Mouse (Mus musculus): ENCODE measurements around the gene Cadps2. TPM values are rescaled to one million over a fixed set of nuclear protein-coding genes. Genes with fewer than 3 reads are reported as not detected.

Cadps2 gene
- polyA plus RNA-seq, 1 experiment from 2014 or later = 6.6 TPM

DNA sequence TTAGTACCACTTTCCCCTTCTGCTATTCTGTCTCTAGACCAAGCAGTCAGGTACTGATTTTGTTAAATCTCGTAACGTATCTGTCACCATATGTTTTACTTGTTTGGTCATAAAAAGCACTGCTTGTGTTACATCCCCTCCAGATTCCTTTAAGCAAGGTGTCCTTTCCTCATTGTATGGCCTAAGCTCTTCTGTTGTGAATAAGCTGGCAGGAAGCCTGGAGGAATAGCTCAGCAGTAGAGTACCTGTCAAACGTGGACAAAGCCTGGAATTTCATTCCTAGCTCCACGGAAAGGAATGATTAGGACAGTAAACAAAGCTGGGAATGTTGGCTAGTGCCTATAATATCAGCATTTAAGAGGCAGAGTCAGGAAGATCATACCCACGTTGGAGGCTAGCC is 340.6 kb downstream of the Cadps2 start:
- Histone ChIP-seq H3K27ac (no peak overlapping the region), H3K4me2 (no peak overlapping the region), H3K9me3 (replicated peaks) (no peaks in the 10 kb centered on the region), H3K9ac (no peak overlapping the region), H3K4me3 (replicated peaks) (no peak overlapping the region), H3K4me1 (no peaks in the 10 kb centered on the region), H3K36me3 (no peaks in the 10 kb centered on the region), H3K27me3 (no peaks in the 10 kb centered on the region)
- no peak for ATAC-seq (replicated peaks; ENCODE audit: low FRiP score)
- WGBS = 55% methylated on average over 5 of the region's 5 CpGs

DNA sequence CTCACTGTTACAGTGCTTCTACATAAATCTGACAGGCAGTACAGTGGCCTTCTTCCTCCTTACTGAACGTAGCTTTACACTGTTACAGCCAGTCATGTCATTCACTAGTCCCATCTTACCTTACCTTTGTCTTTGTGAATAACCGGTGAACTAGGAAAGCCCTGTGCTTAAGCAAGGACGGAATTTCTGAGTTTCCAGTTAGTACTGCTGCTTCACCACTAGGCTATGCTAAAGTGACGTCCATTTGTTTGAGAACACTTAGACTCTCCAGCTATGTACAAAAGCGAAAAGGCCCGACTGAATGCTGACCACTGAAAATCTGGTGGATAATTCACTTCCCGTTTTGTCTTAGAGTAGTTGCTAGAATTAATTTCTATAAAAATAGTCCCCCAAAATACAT is 347.4 kb downstream of the Cadps2 start:
- Histone ChIP-seq H3K9ac (no peak overlapping the region), H3K27ac (no peak overlapping the region), H3K36me3 (no peaks in the 10 kb centered on the region), H3K4me2 (no peak overlapping the region), H3K4me3 (replicated peaks) (no peak overlapping the region), H3K9me3 (replicated peaks) (no peaks in the 10 kb centered on the region), H3K4me1 (no peaks in the 10 kb centered on the region), H3K27me3 (no peaks in the 10 kb centered on the region)
- peak; percentile 52; the same call in 1 of the 2 replicates for ATAC-seq (replicated peaks; ENCODE audit: low FRiP score)
- WGBS = 37% methylated on average over 7 of the region's 7 CpGs

DNA sequence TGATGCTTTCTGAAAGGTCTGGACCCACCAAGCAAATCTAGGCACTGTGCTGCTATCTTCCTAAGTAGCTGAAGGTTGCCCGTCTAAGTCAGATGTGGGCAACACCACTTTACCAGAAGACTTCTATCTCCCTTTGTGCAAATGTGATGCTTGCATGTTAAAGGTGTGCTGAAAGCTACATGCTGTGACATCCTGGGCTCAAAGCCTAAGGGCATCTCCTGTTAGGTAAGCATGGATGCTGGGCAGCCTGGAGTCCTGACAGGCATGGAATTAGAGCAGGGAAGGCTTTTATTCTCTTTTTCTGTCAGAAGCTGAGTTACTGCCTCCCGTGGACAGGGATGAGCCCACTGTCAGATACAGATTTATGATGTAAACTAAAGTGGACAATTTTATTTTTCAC is 348.8 kb downstream of the Cadps2 start:
- no peak for ATAC-seq (replicated peaks; ENCODE audit: low FRiP score)
- 71% methylated on average over 2 of the region's 2 CpGs for WGBS
- no peak overlapping the region for H3K9ac ChIP-seq

DNA sequence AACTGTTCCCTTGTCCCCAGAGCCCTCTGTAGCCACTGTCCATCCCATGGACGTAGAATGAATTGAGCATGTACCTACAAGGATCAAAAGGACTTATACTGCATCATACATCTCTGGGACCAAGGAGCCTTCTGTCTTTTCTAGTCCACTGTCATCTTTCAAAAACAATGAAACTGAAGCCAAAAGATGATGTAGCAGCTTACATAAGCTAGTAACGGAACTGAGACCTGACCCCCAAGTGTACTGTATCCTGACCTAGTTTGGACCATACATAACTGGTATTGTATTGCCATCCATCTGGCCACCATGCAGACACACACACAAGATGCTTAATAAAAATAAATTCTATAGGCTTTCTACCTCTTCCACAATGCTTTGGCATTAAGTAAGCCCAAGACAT is 350.2 kb downstream of the Cadps2 start:
- Histone ChIP-seq H3K36me3 (no peaks in the 10 kb centered on the region), H3K27me3 (no peaks in the 10 kb centered on the region), H3K4me3 (replicated peaks) (no peak overlapping the region), H3K27ac (no peak overlapping the region), H3K9me3 (replicated peaks) (no peaks in the 10 kb centered on the region), H3K9ac (no peak overlapping the region), H3K4me1 (no peaks in the 10 kb centered on the region), H3K4me2 (no peak overlapping the region)
- 75% methylated on average over 2 of the region's 2 CpGs for WGBS
- ATAC-seq (replicated peaks; ENCODE audit: low FRiP score) = no peak

More for the DNA sequence above, 348.8 kb downstream of the Cadps2 start:
- H3K27me3 ChIP-seq = no peaks in the 10 kb centered on the region
- no peak overlapping the region for H3K4me3 ChIP-seq (replicated peaks)
- no peak overlapping the region for H3K27ac ChIP-seq
- H3K9me3 ChIP-seq (replicated peaks) = no peaks in the 10 kb centered on the region
- H3K36me3 ChIP-seq = no peaks in the 10 kb centered on the region
- H3K4me1 ChIP-seq = no peaks in the 10 kb centered on the region
- H3K4me2 ChIP-seq = no peak overlapping the region

DNA sequence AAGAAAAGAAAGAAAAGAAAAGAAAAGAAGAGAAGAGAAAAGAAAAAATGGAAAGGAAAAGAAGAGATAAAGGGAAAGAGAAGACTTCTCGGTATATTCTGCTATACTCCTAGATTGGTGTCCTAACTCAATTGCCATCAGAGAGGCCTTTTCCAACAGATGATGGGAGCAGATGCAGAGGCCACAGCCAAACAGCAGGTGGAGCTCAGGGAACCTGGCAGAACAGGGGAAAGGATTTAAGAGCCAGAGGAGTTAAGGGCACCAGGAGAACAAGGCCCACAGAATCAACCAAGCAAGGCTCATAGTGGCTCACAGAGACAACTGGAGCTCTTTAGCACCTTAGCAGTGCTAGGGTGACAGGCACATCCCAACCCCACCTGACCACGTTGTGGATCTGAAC is 366.5 kb downstream of the Cadps2 start:
- no peak overlapping the region for H3K4me3 ChIP-seq (replicated peaks)
- WGBS = 60% methylated on average over 2 of the region's 2 CpGs
- ATAC-seq (replicated peaks; ENCODE audit: low FRiP score) = 0 out of 2 replicates have a peak, but pooled peaks have one; percentile 52
- H3K9me3 ChIP-seq (replicated peaks) = no peaks in the 10 kb centered on the region
- no peaks in the 10 kb centered on the region for H3K4me1 ChIP-seq
- H3K9ac ChIP-seq = no peak overlapping the region
- H3K36me3 ChIP-seq = no peaks in the 10 kb centered on the region
- H3K4me2 ChIP-seq = no peak overlapping the region
- no peaks in the 10 kb centered on the region for H3K27me3 ChIP-seq
- no peak overlapping the region for H3K27ac ChIP-seq

DNA sequence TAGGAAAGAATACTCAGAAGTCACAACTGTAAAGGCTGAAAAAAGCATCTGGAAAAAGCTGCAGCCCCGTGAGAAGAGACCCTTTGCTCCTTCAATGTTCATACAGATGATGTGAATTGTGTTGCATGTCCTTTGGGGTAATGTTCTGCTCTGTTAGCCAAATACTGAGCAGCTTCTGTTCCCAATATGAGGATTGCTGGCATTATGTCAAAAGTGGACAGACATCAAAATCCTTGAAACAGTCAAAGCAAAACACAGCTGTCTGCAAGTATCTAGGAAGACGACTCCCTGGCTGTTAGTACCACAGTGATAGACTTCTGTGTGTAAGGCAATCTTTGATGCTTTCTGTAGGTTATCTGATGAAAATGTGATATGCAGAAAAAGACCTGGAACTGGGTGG is 367.4 kb downstream of the Cadps2 start:
- H3K9ac ChIP-seq = no peak overlapping the region
- ATAC-seq (replicated peaks; ENCODE audit: low FRiP score) = no peak
- H3K36me3 ChIP-seq = no peaks in the 10 kb centered on the region
- no peaks in the 10 kb centered on the region for H3K4me1 ChIP-seq
- H3K4me2 ChIP-seq = no peak overlapping the region
- 51% methylated on average over 2 of the region's 2 CpGs for WGBS
- H3K27ac ChIP-seq = no peak overlapping the region
- H3K9me3 ChIP-seq (replicated peaks) = no peaks in the 10 kb centered on the region
- no peak overlapping the region for H3K4me3 ChIP-seq (replicated peaks)
- no peaks in the 10 kb centered on the region for H3K27me3 ChIP-seq

DNA sequence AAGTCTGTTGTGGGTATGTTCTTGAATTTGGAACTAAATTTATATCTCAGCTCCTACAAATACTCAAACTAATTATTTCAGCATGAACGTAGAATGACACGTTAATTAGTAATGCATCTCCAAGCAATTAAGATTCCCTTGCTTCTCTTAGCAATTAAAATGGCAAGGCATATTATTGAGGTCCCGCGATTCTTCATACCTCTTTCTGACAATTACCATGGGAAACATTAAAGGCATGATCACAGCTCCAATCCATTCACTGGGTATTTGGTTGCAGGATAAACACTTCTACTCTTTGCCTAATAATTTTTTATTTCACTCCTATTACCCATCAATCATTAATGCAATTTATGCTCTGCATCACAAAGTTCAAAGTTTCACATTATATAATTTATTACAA is 371.3 kb downstream of the Cadps2 start:
- Histone ChIP-seq H3K36me3 (no peaks in the 10 kb centered on the region), H3K4me2 (no peak overlapping the region), H3K9me3 (replicated peaks) (no peaks in the 10 kb centered on the region), H3K4me1 (no peaks in the 10 kb centered on the region), H3K4me3 (replicated peaks) (no peak overlapping the region), H3K9ac (no peak overlapping the region), H3K27ac (no peak overlapping the region), H3K27me3 (no peaks in the 10 kb centered on the region)
- 62% methylated on average over 4 of the region's 4 CpGs for WGBS
- ATAC-seq (replicated peaks; ENCODE audit: low FRiP score) = no peak

DNA sequence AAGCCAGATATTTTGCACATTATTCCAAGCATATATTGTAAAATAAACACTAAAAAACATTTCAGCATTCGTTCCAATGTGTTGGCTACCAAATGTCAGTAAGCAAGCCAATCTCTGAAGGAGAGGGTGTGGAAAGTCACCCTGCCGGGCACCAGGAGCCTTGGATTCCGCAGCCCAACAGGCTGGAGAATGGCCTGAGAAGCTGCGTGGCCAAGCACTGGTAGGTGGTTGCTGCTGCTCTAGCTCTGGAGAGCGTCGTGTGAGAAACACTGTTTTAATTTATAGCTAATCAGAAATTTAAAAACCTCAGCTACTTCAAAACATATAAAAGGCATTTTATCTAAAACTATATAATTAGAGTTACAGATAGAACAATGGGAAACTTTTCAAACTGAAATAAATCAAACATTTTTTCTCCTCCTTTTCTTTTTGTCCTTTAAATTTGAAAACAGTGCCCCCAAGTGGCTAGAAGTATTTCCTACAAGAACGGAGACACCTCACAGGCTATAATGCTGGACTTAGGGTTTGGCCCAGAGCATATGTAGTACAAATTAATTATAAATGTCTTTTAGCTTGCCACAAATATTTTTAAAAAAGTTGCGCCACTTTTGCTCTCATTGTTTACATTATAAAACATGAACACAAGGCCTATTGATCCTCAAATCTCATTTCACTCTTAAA is 376.5 kb downstream of the Cadps2 start:
- H3K27me3 ChIP-seq = no peaks in the 10 kb centered on the region
- no peaks in the 10 kb centered on the region for H3K36me3 ChIP-seq
- no peak overlapping the region for H3K27ac ChIP-seq
- WGBS = 23% methylated on average over 8 of the region's 8 CpGs
- no peak overlapping the region for H3K4me3 ChIP-seq (replicated peaks)
- H3K4me1 ChIP-seq = no peaks in the 10 kb centered on the region
- no peaks in the 10 kb centered on the region for H3K9me3 ChIP-seq (replicated peaks)
- peak overlapping the region; percentile 38 for H3K4me2 ChIP-seq
- H3K9ac ChIP-seq = no peak overlapping the region
- peak; percentile 56; the same call in 1 of the 2 replicates for ATAC-seq (replicated peaks; ENCODE audit: low FRiP score)

DNA sequence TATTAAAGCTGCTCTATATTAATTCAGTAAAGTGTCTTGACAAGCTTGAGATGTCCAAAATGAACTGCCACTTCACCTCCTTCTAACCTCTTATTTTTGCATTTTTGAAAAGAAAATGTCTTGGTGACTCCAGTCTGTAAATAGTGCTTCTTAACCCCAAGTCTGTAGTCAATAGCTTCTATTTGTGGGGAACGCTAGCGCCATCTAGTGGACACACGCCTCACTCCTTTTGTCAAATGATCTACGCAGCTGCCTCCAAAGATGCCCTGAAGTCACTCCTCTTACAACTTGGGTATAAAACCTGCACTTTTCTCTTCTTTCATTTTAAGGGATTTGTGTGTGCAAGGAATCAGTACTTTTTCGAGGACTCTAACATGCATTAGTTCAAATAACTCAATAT is 381.5 kb downstream of the Cadps2 start:
- no peak overlapping the region for H3K9ac ChIP-seq
- no peaks in the 10 kb centered on the region for H3K36me3 ChIP-seq
- no peaks in the 10 kb centered on the region for H3K4me1 ChIP-seq
- H3K27me3 ChIP-seq = no peaks in the 10 kb centered on the region
- WGBS = 3% methylated on average over 5 of the region's 5 CpGs
- no peak overlapping the region for H3K27ac ChIP-seq
- ATAC-seq (replicated peaks; ENCODE audit: low FRiP score) = no peak
- H3K4me2 ChIP-seq = no peak overlapping the region
- no peak overlapping the region for H3K4me3 ChIP-seq (replicated peaks)
- no peaks in the 10 kb centered on the region for H3K9me3 ChIP-seq (replicated peaks)

DNA sequence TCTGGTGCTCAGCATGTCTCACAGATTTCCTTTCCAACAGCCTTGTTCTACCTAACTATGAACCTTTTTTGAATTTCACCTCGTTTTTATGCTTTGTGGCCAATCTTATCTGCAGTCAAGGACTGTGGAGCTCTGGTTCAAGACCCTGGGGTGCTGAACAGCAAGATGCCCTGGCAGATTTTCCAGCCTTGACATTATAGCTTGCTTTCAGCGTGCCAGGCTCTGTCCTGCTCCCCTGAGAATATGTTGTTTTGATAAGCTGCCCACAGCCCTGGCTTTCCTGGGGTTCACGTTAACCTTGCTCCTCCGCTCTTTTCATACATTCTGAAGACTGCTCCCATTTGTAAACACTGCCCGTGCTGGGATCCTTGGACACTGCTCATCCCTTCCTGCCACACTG is 385.3 kb downstream of the Cadps2 start:
- Histone ChIP-seq H3K4me2 (no peak overlapping the region), H3K9me3 (replicated peaks) (no peaks in the 10 kb centered on the region), H3K36me3 (no peaks in the 10 kb centered on the region), H3K9ac (no peak overlapping the region), H3K27ac (no peak overlapping the region), H3K4me1 (no peaks in the 10 kb centered on the region), H3K27me3 (no peaks in the 10 kb centered on the region), H3K4me3 (replicated peaks) (no peak overlapping the region)
- ATAC-seq (replicated peaks; ENCODE audit: low FRiP score) = no peak
- WGBS = 56% methylated on average over 5 of the region's 5 CpGs

DNA sequence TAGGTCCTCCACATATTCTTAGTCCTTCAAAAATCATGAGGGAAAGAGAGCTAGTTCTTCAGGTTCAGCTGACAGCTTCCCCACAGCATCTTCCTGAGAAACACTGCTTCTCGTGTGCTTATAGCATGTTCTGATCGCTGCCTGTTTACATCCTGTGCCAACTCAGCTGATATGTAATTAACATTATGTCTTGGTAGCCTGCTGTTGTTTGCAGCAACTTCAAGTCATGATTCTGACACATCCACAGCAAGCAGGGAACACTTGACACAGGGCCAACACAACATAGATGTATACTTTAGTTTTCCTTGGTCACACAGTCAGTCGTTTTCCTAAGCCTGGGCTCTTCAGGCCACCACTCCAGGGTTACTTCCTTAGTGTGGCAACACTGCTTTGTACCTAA is 399.3 kb downstream of the Cadps2 start:
- Histone ChIP-seq H3K27me3 (no peaks in the 10 kb centered on the region), H3K4me3 (replicated peaks) (no peak overlapping the region), H3K36me3 (no peaks in the 10 kb centered on the region), H3K27ac (no peak overlapping the region), H3K9me3 (replicated peaks) (no peaks in the 10 kb centered on the region), H3K9ac (no peak overlapping the region), H3K4me2 (no peak overlapping the region), H3K4me1 (no peaks in the 10 kb centered on the region)
- ATAC-seq (replicated peaks; ENCODE audit: low FRiP score) = no peak
- WGBS = 72% methylated on average over 3 of the region's 3 CpGs

DNA sequence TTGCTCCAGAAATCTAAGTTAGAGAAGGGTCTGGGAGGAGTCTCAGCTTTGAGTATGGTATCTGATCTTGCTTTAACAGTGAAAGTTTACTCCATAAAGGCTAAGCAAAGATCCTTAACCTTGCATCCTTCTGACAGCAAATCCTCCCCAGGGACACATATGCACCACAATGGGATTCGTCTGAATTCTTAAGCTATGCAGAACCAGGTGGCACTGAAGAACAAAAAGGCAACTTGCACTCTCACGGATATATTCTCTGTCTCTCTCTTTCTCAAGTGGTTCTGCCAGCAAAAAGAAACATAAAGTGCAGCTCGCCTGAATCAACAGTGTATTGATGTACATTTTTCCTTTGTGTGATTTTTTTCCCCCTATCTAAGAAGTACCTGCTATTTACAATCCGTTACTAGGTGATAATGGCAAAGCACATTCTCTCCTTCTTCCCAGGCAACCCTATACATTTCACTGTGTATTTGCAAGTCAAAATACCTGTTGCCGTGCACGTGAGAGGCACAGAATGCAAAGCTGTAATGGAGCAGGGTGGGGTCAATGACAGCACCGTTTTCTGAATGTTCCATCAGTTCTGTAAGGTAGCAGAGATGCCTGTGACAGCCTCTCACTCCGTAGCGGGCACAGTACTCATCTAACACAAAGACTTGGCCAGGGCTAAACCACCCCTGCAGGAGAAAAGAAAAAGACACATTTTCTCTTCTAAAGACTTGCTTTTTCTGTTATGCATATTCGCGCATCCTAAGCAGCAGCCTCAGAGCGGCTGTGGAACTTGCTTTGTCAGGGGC is 428.8 kb downstream of the Cadps2 start:
- ATAC-seq (replicated peaks; ENCODE audit: low FRiP score) = no peak
- Histone ChIP-seq H3K4me3 (replicated peaks) (no peak overlapping the region), H3K9ac (no peak overlapping the region), H3K27ac (no peak overlapping the region), H3K27me3 (peaks cover 9% of the 10 kb centered on the region), H3K9me3 (replicated peaks) (no peaks in the 10 kb centered on the region), H3K36me3 (no peaks in the 10 kb centered on the region), H3K4me1 (no peaks in the 10 kb centered on the region), H3K4me2 (no peak overlapping the region)
- 9% methylated on average over 12 of the region's 12 CpGs for WGBS

All from kidney, embryonic 15.5 days (tissue).